ENCODE assay signal across 8 mouse cellular contexts in the genomic region with DNA sequence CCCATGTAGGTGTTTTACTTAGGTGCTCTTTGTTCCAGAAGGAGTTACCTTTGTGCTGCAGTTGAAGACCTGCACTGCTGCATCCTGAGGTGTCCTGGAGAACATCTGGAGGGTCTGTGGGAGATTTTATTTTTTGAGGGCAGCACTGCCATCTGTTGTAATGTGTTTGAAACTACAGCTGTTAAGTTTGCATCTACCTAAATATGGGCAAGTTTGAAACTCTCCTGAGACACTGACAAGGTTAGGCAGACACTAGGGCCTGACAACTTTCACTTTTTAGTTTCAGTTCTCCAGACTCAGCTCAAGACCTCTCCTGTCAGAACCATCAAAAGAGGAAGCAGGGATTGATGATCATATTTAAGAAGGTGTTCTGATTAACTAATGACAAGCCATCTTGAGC. TPM values are rescaled to one million over a fixed set of nuclear protein-coding genes. Genes with fewer than 3 reads are reported as not detected.
DNase-seq lines count a peak whose midpoint lies in the region; ATAC-seq and TF ChIP-seq lines count a peak whose summit lies in the region.

No protein-coding gene starts in this region.

- H3K4me3 ChIP-seq in liver, adult 2 months (ENCODE audit: insufficient read depth, low read depth, low read length), result no peak overlapping the region

- H3K4me1 ChIP-seq in liver, adult 2 months (ENCODE audit: control insufficient read depth, insufficient read depth, low read length), result peaks cover 8% of the 10 kb centered on the region

- H3K27me3 ChIP-seq in liver, adult 2 months (ENCODE audit: control insufficient read depth, insufficient read depth, low read length), result no peaks in the 10 kb centered on the region
- no peaks in the 10 kb centered on the region for H3K27me3 ChIP-seq in splenic B cell, adult 2 months (ENCODE audit: control insufficient read depth, insufficient read depth, low read length, poor library complexity, severe bottlenecking)

- peak; percentile 36; the same call in 1 of the 2 replicates for TF ChIP-seq CTCF in liver, adult 2 months (IDR thresholded peaks at IDR 0.05; ENCODE audit: low read depth, low read length)

- no peak overlapping the region for H3K27ac ChIP-seq in liver, adult 2 months (replicated peaks; ENCODE audit: insufficient read depth, low read depth, low read length)

- DNase-seq in cerebellum, postnatal 14 days, result peak; percentile 8 to 18
- no peak for DNase-seq in cerebellum, adult 8-10 months
- DNase-seq in liver, adult 2 months (ENCODE audit: extremely low read depth, low read depth, low spot score), result peak; percentile 39
- no peak for DNase-seq in liver
- DNase-seq in T-cell, adult 2 months (ENCODE audit: low spot score), result peak; percentile 57
- peak; percentile 90 for DNase-seq in splenic B cell, adult 2 months (ENCODE audit: low read depth, low spot score)
- DNase-seq in urinary bladder, adult 2 months (ENCODE audit: low spot score), result no peak

- no peak for TF ChIP-seq POLR2A in liver, adult 2 months (IDR thresholded peaks at IDR 0.05; ENCODE audit: extremely low read depth, insufficient read depth, low read length)

- H3K36me3 ChIP-seq in liver, adult 2 months (ENCODE audit: control insufficient read depth, insufficient read depth, low read length), result 0 out of 2 replicates have a peak, but pooled peaks cover 2% of the 10 kb centered on the region
- no peaks in the 10 kb centered on the region for H3K36me3 ChIP-seq in splenic B cell, adult 2 months (ENCODE audit: control insufficient read depth, insufficient read depth, low read length, poor library complexity, severe bottlenecking)

- peak; percentile 8 for ATAC-seq in inflammation-experienced regulatory T-cells, adult 6 months

- no peak overlapping the region for H3K9ac ChIP-seq in liver, adult 2 months (ENCODE audit: low read depth, low read length)

- H3K79me2 ChIP-seq in liver, adult 2 months (ENCODE audit: control insufficient read depth, insufficient read depth, low read length), result peaks cover 7% of the 10 kb centered on the region; the same call in 1 of the 2 replicates

RNA-seq across cellular contexts. Expression of gene Arl4a, which starts 2.2 kb away (rescaled TPM):
- 12.4 and 16.9 TPM in 2 replicates for total RNA-seq in liver, adult 2 months (2014; rRNA removed)
- polyA plus RNA-seq in liver, adult 2 months (2012; rRNA removed), result 7.3 and 9.0 TPM in 2 replicates
- polyA plus RNA-seq in inflammation-experienced regulatory T-cells, adult 6 months (2017; shearing (Covaris generic)), result 10 to 100 TPM; 83.7 to 93.0 (median 88.4) TPM
- 31.7 and 33.2 TPM in 2 replicates for polyA plus RNA-seq in urinary bladder, adult 2 months (2012; rRNA removed)

Comparison
In these comparisons a context has a peak if more than half of its experiments do, and no peak if none do; other contexts are left out.
1. DNase-seq: peak in cerebellum, postnatal 14 days (2 of 2), liver, adult 2 months (single experiment), T-cell, adult 2 months (single experiment) and splenic B cell, adult 2 months (single experiment); none in cerebellum, adult 8-10 months (single experiment), liver (single experiment) and urinary bladder, adult 2 months (single experiment).